Mouse (Mus musculus) liver, embryonic 15.5 days (tissue): Measurements from ENCODE around the gene Rnase12. TPM values are rescaled to one million over a fixed set of nuclear protein-coding genes. Genes with fewer than 3 reads are reported as not detected.

ENCODE experiments used
- ATAC-seq: fragments of 200-750 bp; cut with Nextera tagmentation; 2 replicates; pipeline ENCODE4 v1.8.0; 2017; ENCODE audit warnings: moderate number of reproducible peaks, mild to moderate bottlenecking, moderate library complexity; ENCODE audit not compliant: insufficient read depth
- H3K27ac ChIP-seq: fragments of 300-500 bp; sonication (generic); replicated peaks from 2 replicates; pipeline ENCODE4 v1.5.1; 2015; ENCODE audit warnings: mild to moderate bottlenecking, inconsistent platforms
- H3K27me3 ChIP-seq: fragments of 300-500 bp; sonication (generic); 2 replicates; pipeline ENCODE4 v1.6.1; 2015; ENCODE audit warnings: mild to moderate bottlenecking, inconsistent platforms
- H3K36me3 ChIP-seq: fragments of 300-500 bp; sonication (generic); replicated peaks from 2 replicates; pipeline ENCODE4 v1.6.1; 2015; ENCODE audit warnings: moderate library complexity, mild to moderate bottlenecking, inconsistent platforms
- H3K4me1 ChIP-seq: fragments of 300-500 bp; sonication (generic); replicated peaks from 2 replicates; pipeline ENCODE4 v1.6.1; 2015; ENCODE audit warnings: inconsistent platforms
- H3K4me2 ChIP-seq: fragments of 300-500 bp; sonication (generic); 2 replicates; pipeline ENCODE4 v1.6.1; 2015; ENCODE audit warnings: moderate library complexity, mild to moderate bottlenecking, inconsistent platforms
- H3K4me3 ChIP-seq: fragments of 300-500 bp; sonication (generic); replicated peaks from 2 replicates; pipeline ENCODE4 v1.5.1; 2015; ENCODE audit warnings: mild to moderate bottlenecking, inconsistent platforms
- H3K9ac ChIP-seq: fragments of 300-500 bp; sonication (generic); 2 replicates; pipeline ENCODE4 v1.6.1; 2015; ENCODE audit warnings: moderate library complexity, mild to moderate bottlenecking, inconsistent platforms
- H3K9me3 ChIP-seq: fragments of 300-500 bp; sonication (generic); replicated peaks from 2 replicates; pipeline ENCODE4 v1.6.1; 2016; ENCODE audit warnings: inconsistent platforms
- WGBS: fragments of 180-500 bp; shearing (Covaris S2); methylation state at CpG from one replicate; pipeline ENCODE4 v1.1.7; 2015; ENCODE audit warnings: mixed read lengths; ENCODE audit not compliant: insufficient replicate concordance; 5-methylcytosine and 5-hydroxymethylcytosine counted together
- polyA plus RNA-seq: library from polyadenylated mRNA; unstranded; fragments of >200 nt; fragmentation: Nextera tagmentation; extraction: Ambion mirVana; gene quantifications from 2 replicates; pipeline ENCODE4 v1.2.1, GENCODE M21; 2015

The Rnase12 gene
- polyA plus RNA-seq, 1 experiment from 2014 or later = 1.2 TPM

DNA sequence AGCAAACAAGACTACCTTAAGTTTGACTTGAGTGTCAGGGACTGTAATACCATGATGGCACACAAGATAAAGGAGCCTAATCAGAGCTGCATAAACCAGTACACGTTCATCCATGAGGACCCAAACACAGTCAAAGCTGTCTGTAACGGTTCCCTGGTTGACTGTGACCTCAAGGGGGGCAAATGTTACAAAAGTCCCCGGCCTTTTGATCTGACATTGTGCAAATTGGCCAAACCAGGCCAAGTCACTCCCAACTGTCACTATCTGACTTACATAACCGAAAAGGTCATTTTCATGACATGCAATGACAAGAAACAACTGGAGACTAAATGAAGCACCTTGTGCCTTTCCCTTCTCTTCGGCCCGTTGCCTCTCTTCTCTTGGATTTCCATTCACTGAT lies 47.9 kb downstream of the Rnase12 start:
- no peak overlapping the region for H3K9ac ChIP-seq
- ATAC-seq = no peak
- H3K27ac ChIP-seq = no peak overlapping the region
- 63% methylated on average over 6 of the region's 6 CpGs for WGBS
- no peak overlapping the region for H3K4me3 ChIP-seq
- no peaks in the 10 kb centered on the region for H3K9me3 ChIP-seq
- H3K4me2 ChIP-seq = no peak overlapping the region
- H3K27me3 ChIP-seq = no peaks in the 10 kb centered on the region
- H3K4me1 ChIP-seq = peaks cover 6% of the 10 kb centered on the region; the same call in 1 of the 2 replicates
- no peaks in the 10 kb centered on the region for H3K36me3 ChIP-seq

DNA sequence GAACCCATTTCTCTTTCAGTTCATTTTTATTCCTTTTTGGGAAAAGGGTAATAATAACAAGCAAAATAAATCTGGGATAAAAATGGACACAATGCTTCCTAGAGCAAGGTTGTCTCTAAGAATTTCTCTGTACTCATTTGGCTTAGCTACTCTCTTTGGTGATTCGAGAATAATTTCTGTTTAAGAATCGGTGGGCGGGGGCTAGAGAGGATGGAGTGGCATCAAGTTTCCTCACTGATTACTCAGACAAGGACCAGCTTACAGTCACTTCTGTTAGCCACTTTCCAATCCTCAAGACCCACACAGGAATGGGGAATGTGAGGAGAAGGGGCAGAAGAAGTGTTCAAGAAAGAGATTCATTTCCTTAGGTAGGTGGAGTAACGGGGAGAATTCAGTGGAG lies 48.7 kb downstream of the Rnase12 start:
- Histone ChIP-seq H3K4me3 (no peak overlapping the region), H3K27ac (no peak overlapping the region), H3K4me2 (no peak overlapping the region), H3K4me1 (peaks cover 6% of the 10 kb centered on the region; the same call in 1 of the 2 replicates), H3K9ac (no peak overlapping the region), H3K9me3 (no peaks in the 10 kb centered on the region), H3K27me3 (no peaks in the 10 kb centered on the region), H3K36me3 (no peaks in the 10 kb centered on the region)
- ATAC-seq = no peak
- 65% methylated on average over 4 of the region's 4 CpGs for WGBS

DNA sequence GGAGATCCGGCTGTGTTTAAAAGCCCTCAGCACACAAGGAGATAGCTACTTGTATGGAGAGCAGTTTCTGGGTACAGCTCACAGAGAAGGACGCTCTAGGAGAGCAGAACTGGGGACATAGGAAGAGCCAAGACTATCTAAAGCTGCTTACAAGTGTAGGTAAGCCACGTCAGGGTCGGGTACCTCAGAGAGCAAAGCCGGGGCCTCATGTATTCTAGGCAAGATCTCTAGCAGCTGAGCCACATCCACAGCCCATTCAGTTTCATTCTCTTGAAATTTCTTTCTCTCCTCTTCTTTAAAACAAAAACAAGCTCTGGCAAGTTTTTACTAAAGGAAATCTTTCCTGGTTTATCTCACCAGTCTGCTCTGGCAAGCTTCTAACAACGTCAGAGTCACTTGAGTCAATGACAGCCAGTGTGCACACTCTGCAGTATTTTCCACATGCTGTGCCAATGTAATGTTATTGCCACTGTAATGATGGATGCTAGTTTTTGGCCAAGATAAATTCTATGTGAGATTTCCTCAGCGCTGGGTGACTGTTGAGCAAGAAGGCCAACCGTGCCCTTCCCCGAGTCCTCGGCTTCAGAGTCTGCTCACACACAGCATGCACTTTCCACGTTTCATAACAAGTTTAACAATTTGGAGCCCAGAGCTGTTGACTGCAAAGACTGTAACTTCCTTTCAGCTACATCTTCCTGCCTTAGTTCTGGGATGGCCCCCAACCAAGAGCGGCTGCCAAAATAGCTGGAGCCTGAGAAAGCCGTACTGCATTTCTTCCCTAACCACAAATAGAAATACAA lies 49.3 kb downstream of the Rnase12 start:
- H3K4me2 ChIP-seq = no peak overlapping the region
- H3K36me3 ChIP-seq = no peaks in the 10 kb centered on the region
- H3K9ac ChIP-seq = no peak overlapping the region
- peaks cover 6% of the 10 kb centered on the region; the same call in 1 of the 2 replicates for H3K4me1 ChIP-seq
- H3K4me3 ChIP-seq = no peak overlapping the region
- no peaks in the 10 kb centered on the region for H3K9me3 ChIP-seq
- WGBS = 53% methylated on average over 13 of the region's 13 CpGs
- H3K27ac ChIP-seq = 0 out of 2 replicates have a peak overlapping the region, but pooled peaks have one; percentile 16
- no peak for ATAC-seq
- H3K27me3 ChIP-seq = no peaks in the 10 kb centered on the region

DNA sequence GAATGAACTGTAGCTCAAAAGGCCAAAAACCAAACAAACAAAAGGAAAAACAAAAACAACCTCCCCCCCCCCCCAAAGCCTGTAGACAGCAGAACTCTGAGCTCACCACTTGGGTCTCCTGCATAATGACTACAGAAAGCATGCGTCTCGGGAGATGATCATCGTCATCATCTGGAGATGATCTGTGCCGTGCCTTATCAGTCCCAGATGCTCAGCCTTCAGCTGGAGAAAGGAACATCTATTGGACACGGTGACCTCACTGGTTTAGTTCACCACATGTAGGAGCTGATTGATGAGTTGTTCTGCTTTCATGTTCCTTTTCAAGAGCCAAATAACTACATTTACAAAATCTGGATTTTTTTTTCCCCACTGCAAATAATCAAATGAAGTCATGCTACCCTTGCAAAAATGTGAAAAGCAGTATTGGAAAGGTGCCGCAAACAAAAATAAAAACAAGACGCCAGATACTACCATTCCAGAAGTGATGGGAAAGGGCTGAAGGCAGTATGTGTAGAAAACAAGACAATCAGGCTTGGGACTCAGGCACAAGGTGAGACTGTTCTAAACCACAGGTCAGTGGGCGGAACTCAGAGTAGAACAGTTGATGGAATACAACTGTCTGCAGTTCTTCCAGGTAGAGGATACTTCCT lies 50.2 kb downstream of the Rnase12 start, which contains the start of gene Rnase10:
Gene Rnase10, plus strand, starts transcription at position 600 of the 650 bp plus-strand sequence.
- H3K36me3 ChIP-seq = no peaks in the 10 kb centered on the region
- ATAC-seq = no peak
- no peak within 1 kb of the TSS for H3K9ac ChIP-seq
- H3K27ac ChIP-seq = 0 out of 2 replicates have a peak within 1 kb of the TSS, but pooled peaks have one; percentile 16
- 63% methylated on average over 8 of the region's 8 CpGs for WGBS
- no peak within 1 kb of the TSS for H3K4me3 ChIP-seq
- no peak within 1 kb of the TSS for H3K4me2 ChIP-seq
- H3K4me1 ChIP-seq = peaks cover 6% of the 10 kb centered on the region; the same call in 1 of the 2 replicates
- H3K9me3 ChIP-seq = no peaks in the 10 kb centered on the region
- no peaks in the 10 kb centered on the region for H3K27me3 ChIP-seq

Other genes starting within 250 kb of the Rnase12 start
- not detected in 2 replicates for gene Ccnb1ip1, start 249.9 kb downstream of the Rnase12 start, polyA plus RNA-seq
- 25.7 and 28.0 TPM in 2 replicates for gene Parp2, start 249.8 kb downstream of the Rnase12 start, polyA plus RNA-seq
- gene Tep1, start 187.1 kb downstream of the Rnase12 start, polyA plus RNA-seq = 3.8 and 4.3 TPM in 2 replicates
- gene Klhl33, start 160.2 kb downstream of the Rnase12 start, polyA plus RNA-seq = 0.13 and 0.20 TPM in 2 replicates
- gene Osgep, start 132.8 kb downstream of the Rnase12 start, polyA plus RNA-seq = 54.7 and 57.7 TPM in 2 replicates
- gene Apex1, start 132.7 kb downstream of the Rnase12 start, polyA plus RNA-seq = 61.4 and 70.5 TPM in 2 replicates
- 23.0 and 24.5 TPM in 2 replicates for gene Pip4p1, start 126.8 kb downstream of the Rnase12 start, polyA plus RNA-seq
- gene Pnp, start 126.6 kb downstream of the Rnase12 start, polyA plus RNA-seq = 80.6 and 83.3 TPM in 2 replicates
- gene Gm49342, start 113.1 kb downstream of the Rnase12 start, polyA plus RNA-seq = not detected in 2 replicates
- gene Pnp2, start 101.7 kb downstream of the Rnase12 start, polyA plus RNA-seq = 9.8 and 10.0 TPM in 2 replicates
- 0.07 TPM in 1 of 2 replicates, not detected in the other for gene Rnase10, start 49.9 kb downstream of the Rnase12 start, polyA plus RNA-seq
- not detected in 2 replicates for gene Rnase9, start 15.8 kb downstream of the Rnase12 start, polyA plus RNA-seq
- not detected in 2 replicates for gene Rnase11, start 7.5 kb downstream of the Rnase12 start, polyA plus RNA-seq
- gene Olfr750, start 16.8 kb upstream of the Rnase12 start, polyA plus RNA-seq = not detected in 2 replicates
- 23.0 and 23.7 TPM in 2 replicates for gene Rnase4, start 33.4 kb upstream of the Rnase12 start, polyA plus RNA-seq
- gene Ang, start 33.5 kb upstream of the Rnase12 start, polyA plus RNA-seq = 6.8 and 7.4 TPM in 2 replicates
- not detected in 2 replicates for gene Eddm3b, start 56.8 kb upstream of the Rnase12 start, polyA plus RNA-seq
- 3.3 and 5.1 TPM in 2 replicates for gene Rnase6, start 66.2 kb upstream of the Rnase12 start, polyA plus RNA-seq
- 0.12 and 0.39 TPM in 2 replicates for gene Rnase1, start 89.1 kb upstream of the Rnase12 start, polyA plus RNA-seq
- not detected in 2 replicates for gene Rnase2b, start 104.6 kb upstream of the Rnase12 start, polyA plus RNA-seq
- gene Ang2, start 141.5 kb upstream of the Rnase12 start, polyA plus RNA-seq = not detected in 2 replicates
- gene Ear14, start 145.7 kb upstream of the Rnase12 start, polyA plus RNA-seq = not detected in 2 replicates
- gene Rnase2a, start 198.5 kb upstream of the Rnase12 start, polyA plus RNA-seq = not detected in 2 replicates